Mouse (Mus musculus) stomach, embryonic 15.5 days (tissue): ENCODE measurements around the gene Samd13. TPM values are rescaled to one million over a fixed set of nuclear protein-coding genes. Genes with fewer than 3 reads are reported as not detected.

Source experiments
- ATAC-seq: fragments of 200-750 bp; cut with Nextera tagmentation; 2 replicates; pipeline ENCODE4 v1.8.0; 2017; ENCODE audit warnings: low read depth, moderate number of reproducible peaks, moderate TSS enrichment; ENCODE audit not compliant: insufficient read depth, low FRiP score
- H3K27ac ChIP-seq: fragments of 300-500 bp; sonication (generic); 2 replicates; pipeline ENCODE4 v1.5.1; 2015; ENCODE audit warnings: mild to moderate bottlenecking, inconsistent platforms
- H3K27me3 ChIP-seq: fragments of 300-500 bp; sonication (generic); replicated peaks from 2 replicates; pipeline ENCODE4 v1.6.1; 2015; ENCODE audit warnings: inconsistent platforms
- H3K36me3 ChIP-seq: fragments of 300-500 bp; sonication (generic); 2 replicates; pipeline ENCODE4 v1.6.1; 2015; ENCODE audit warnings: inconsistent platforms
- H3K4me1 ChIP-seq: fragments of 300-500 bp; sonication (generic); 2 replicates; pipeline ENCODE4 v1.6.1; 2015; ENCODE audit warnings: inconsistent platforms
- H3K4me2 ChIP-seq: fragments of 300-500 bp; sonication (generic); 2 replicates; pipeline ENCODE4 v1.6.1; 2015; ENCODE audit warnings: mild to moderate bottlenecking, inconsistent platforms
- H3K4me3 ChIP-seq: fragments of 300-500 bp; sonication (generic); replicated peaks from 2 replicates; pipeline ENCODE4 v1.5.1; 2015; ENCODE audit warnings: inconsistent platforms
- H3K9ac ChIP-seq: fragments of 300-500 bp; sonication (generic); 2 replicates; pipeline ENCODE4 v1.6.1; 2015; ENCODE audit warnings: inconsistent platforms
- H3K9me3 ChIP-seq: fragments of 300-500 bp; sonication (generic); 2 replicates; pipeline ENCODE4 v1.6.1; 2016; ENCODE audit warnings: inconsistent platforms
- WGBS: fragments of 180-500 bp; shearing (Covaris S2); methylation state at CpG from one replicate; pipeline ENCODE4 v1.1.7; 2015; 5-methylcytosine and 5-hydroxymethylcytosine counted together
- polyA plus RNA-seq: library from polyadenylated mRNA; unstranded; fragments of >200 nt; fragmentation: Nextera tagmentation; extraction: Ambion mirVana; gene quantifications from 2 replicates; pipeline ENCODE4 v1.2.1, GENCODE M21; 2015

Samd13 gene
- 0.67 and 0.86 TPM in 2 replicates for polyA plus RNA-seq

- peak; percentile 85 for ATAC-seq
- H3K36me3 ChIP-seq, result no peaks in the 10 kb centered on the region
- 1% methylated on average over 50 of the region's 50 CpGs for WGBS
- H3K4me1 ChIP-seq, result 0 out of 2 replicates have a peak, but pooled peaks cover 5% of the 10 kb centered on the region
- no peaks in the 10 kb centered on the region for H3K27me3 ChIP-seq
- H3K9me3 ChIP-seq, result no peaks in the 10 kb centered on the region
- no peak within 1 kb of the TSS for H3K27ac ChIP-seq
- peak within 1 kb of the TSS; percentile 48 for H3K4me3 ChIP-seq
- H3K9ac ChIP-seq, result peak within 1 kb of the TSS; percentile 4; the same call in 1 of the 2 replicates
- peak within 1 kb of the TSS; percentile 93 for H3K4me2 ChIP-seq
Observed at GRCm38 (mm10) chr3:146684811-146685675, at the start of gene Samd13. Gene Samd13 (minus strand): TSS chr3:146685592.

- WGBS, result 93% methylated on average over 11 of the region's 11 CpGs
- Histone ChIP-seq H3K27ac (no peak overlapping the region), H3K27me3 (no peaks in the 10 kb centered on the region), H3K9me3 (no peaks in the 10 kb centered on the region), H3K4me1 (no peaks in the 10 kb centered on the region), H3K9ac (no peak overlapping the region), H3K4me3 (no peak overlapping the region), H3K36me3 (peaks cover 22% of the 10 kb centered on the region), H3K4me2 (no peak overlapping the region)
- no peak for ATAC-seq
Observed at GRCm38 (mm10) chr3:146731499-146731898, 46.1 kb upstream of the Samd13 start.

GRCm38 (mm10) chr3:146723037-146723436 lies 37.6 kb upstream of the Samd13 start:
- H3K4me3 ChIP-seq, result no peak overlapping the region
- no peak overlapping the region for H3K27ac ChIP-seq
- H3K36me3 ChIP-seq, result peaks cover 9% of the 10 kb centered on the region
- no peak for ATAC-seq
- no peaks in the 10 kb centered on the region for H3K4me1 ChIP-seq
- no peak overlapping the region for H3K4me2 ChIP-seq
- H3K9ac ChIP-seq, result no peak overlapping the region
- no peaks in the 10 kb centered on the region; the same call in 1 of the 2 replicates for H3K9me3 ChIP-seq
- WGBS, result 51% methylated on average over 3 of the region's 3 CpGs
- H3K27me3 ChIP-seq, result no peaks in the 10 kb centered on the region

- Histone ChIP-seq H3K27me3 (no peaks in the 10 kb centered on the region), H3K4me2 (no peak overlapping the region), H3K27ac (no peak overlapping the region), H3K9ac (no peak overlapping the region), H3K4me1 (no peaks in the 10 kb centered on the region), H3K36me3 (no peaks in the 10 kb centered on the region), H3K4me3 (no peak overlapping the region), H3K9me3 (no peaks in the 10 kb centered on the region)
- WGBS, result 66% methylated on average over 4 of the region's 4 CpGs
- no peak for ATAC-seq
Observed at GRCm38 (mm10) chr3:146719696-146720095, 34.3 kb upstream of the Samd13 start.

- ATAC-seq, result peak; percentile 22; the same call in 1 of the 2 replicates
- Histone ChIP-seq H3K4me3 (no peak overlapping the region), H3K4me1 (no peaks in the 10 kb centered on the region), H3K36me3 (no peaks in the 10 kb centered on the region), H3K27ac (no peak overlapping the region), H3K9me3 (no peaks in the 10 kb centered on the region), H3K9ac (no peak overlapping the region), H3K4me2 (no peak overlapping the region), H3K27me3 (no peaks in the 10 kb centered on the region)
- WGBS, result 60% methylated on average over 5 of the region's 5 CpGs
Observed at GRCm38 (mm10) chr3:146718251-146718650, 32.9 kb upstream of the Samd13 start.

GRCm38 (mm10) chr3:146712305-146712704 lies 26.9 kb upstream of the Samd13 start:
- Histone ChIP-seq H3K27me3 (no peaks in the 10 kb centered on the region), H3K27ac (no peak overlapping the region), H3K9ac (no peak overlapping the region), H3K9me3 (no peaks in the 10 kb centered on the region), H3K4me1 (no peaks in the 10 kb centered on the region), H3K36me3 (no peaks in the 10 kb centered on the region), H3K4me3 (no peak overlapping the region), H3K4me2 (no peak overlapping the region)
- ATAC-seq, result no peak
- 80% methylated on average over 7 of the region's 7 CpGs for WGBS

GRCm38 (mm10) chr3:146711559-146711958 lies 26.2 kb upstream of the Samd13 start:
- H3K9ac ChIP-seq, result no peak overlapping the region
- H3K27ac ChIP-seq, result no peak overlapping the region
- no peak overlapping the region for H3K4me2 ChIP-seq
- WGBS, result 69% methylated on average over 6 of the region's 6 CpGs
- H3K4me1 ChIP-seq, result no peaks in the 10 kb centered on the region
- H3K4me3 ChIP-seq, result no peak overlapping the region
- ATAC-seq, result no peak
- no peaks in the 10 kb centered on the region for H3K27me3 ChIP-seq
- no peaks in the 10 kb centered on the region for H3K36me3 ChIP-seq
- H3K9me3 ChIP-seq, result no peaks in the 10 kb centered on the region

GRCm38 (mm10) chr3:146711084-146711483 lies 25.7 kb upstream of the Samd13 start:
- no peak overlapping the region for H3K4me2 ChIP-seq
- H3K27ac ChIP-seq, result no peak overlapping the region
- no peak overlapping the region for H3K4me3 ChIP-seq
- no peak for ATAC-seq
- 72% methylated on average over 7 of the region's 7 CpGs for WGBS
- H3K9me3 ChIP-seq, result no peaks in the 10 kb centered on the region
- no peaks in the 10 kb centered on the region for H3K36me3 ChIP-seq
- no peak overlapping the region for H3K9ac ChIP-seq
- no peaks in the 10 kb centered on the region for H3K4me1 ChIP-seq
- no peaks in the 10 kb centered on the region for H3K27me3 ChIP-seq

- Histone ChIP-seq H3K4me3 (no peak overlapping the region), H3K36me3 (no peaks in the 10 kb centered on the region), H3K27me3 (no peaks in the 10 kb centered on the region), H3K9me3 (no peaks in the 10 kb centered on the region), H3K9ac (no peak overlapping the region), H3K4me2 (no peak overlapping the region), H3K4me1 (no peaks in the 10 kb centered on the region), H3K27ac (no peak overlapping the region)
- no peak for ATAC-seq
- 83% methylated on average over 1 of the region's 1 CpGs for WGBS
Observed at GRCm38 (mm10) chr3:146709086-146709485, 23.7 kb upstream of the Samd13 start.

- Histone ChIP-seq H3K4me2 (no peak overlapping the region), H3K27me3 (no peaks in the 10 kb centered on the region), H3K9ac (no peak overlapping the region), H3K4me1 (no peaks in the 10 kb centered on the region), H3K9me3 (no peaks in the 10 kb centered on the region), H3K4me3 (no peak overlapping the region), H3K27ac (no peak overlapping the region), H3K36me3 (no peaks in the 10 kb centered on the region)
- 57% methylated on average over 3 of the region's 3 CpGs for WGBS
- no peak; the same call in 1 of the 2 replicates for ATAC-seq
Observed at GRCm38 (mm10) chr3:146708381-146708780, 23.0 kb upstream of the Samd13 start.

GRCm38 (mm10) chr3:146704099-146704498 lies 18.7 kb upstream of the Samd13 start:
- no peak overlapping the region for H3K4me3 ChIP-seq
- no peaks in the 10 kb centered on the region for H3K9me3 ChIP-seq
- H3K27ac ChIP-seq, result no peak overlapping the region
- no peaks in the 10 kb centered on the region for H3K4me1 ChIP-seq
- no peaks in the 10 kb centered on the region for H3K27me3 ChIP-seq
- WGBS, result 86% methylated on average over 4 of the region's 4 CpGs
- no peaks in the 10 kb centered on the region for H3K36me3 ChIP-seq
- H3K4me2 ChIP-seq, result no peak overlapping the region
- no peak for ATAC-seq
- no peak overlapping the region for H3K9ac ChIP-seq

- no peaks in the 10 kb centered on the region for H3K27me3 ChIP-seq
- H3K4me1 ChIP-seq, result no peaks in the 10 kb centered on the region
- H3K4me2 ChIP-seq, result no peak overlapping the region
- no peak overlapping the region for H3K27ac ChIP-seq
- peak; percentile 80; the same call in 1 of the 2 replicates for ATAC-seq
- H3K9me3 ChIP-seq, result no peaks in the 10 kb centered on the region
- no peak overlapping the region for H3K9ac ChIP-seq
- H3K36me3 ChIP-seq, result no peaks in the 10 kb centered on the region
- WGBS, result 74% methylated on average over 11 of the region's 11 CpGs
- H3K4me3 ChIP-seq, result no peak overlapping the region
Observed at GRCm38 (mm10) chr3:146700051-146700450, 14.7 kb upstream of the Samd13 start.
